Mouse (Mus musculus): Measurements from ENCODE around the gene Pon2. TPM values are rescaled to one million over a fixed set of nuclear protein-coding genes. Genes with fewer than 3 reads are reported as not detected.

The Pon2 gene
- polyA plus RNA-seq, 1 experiment from 2014 or later, result 30.6 TPM

DNA sequence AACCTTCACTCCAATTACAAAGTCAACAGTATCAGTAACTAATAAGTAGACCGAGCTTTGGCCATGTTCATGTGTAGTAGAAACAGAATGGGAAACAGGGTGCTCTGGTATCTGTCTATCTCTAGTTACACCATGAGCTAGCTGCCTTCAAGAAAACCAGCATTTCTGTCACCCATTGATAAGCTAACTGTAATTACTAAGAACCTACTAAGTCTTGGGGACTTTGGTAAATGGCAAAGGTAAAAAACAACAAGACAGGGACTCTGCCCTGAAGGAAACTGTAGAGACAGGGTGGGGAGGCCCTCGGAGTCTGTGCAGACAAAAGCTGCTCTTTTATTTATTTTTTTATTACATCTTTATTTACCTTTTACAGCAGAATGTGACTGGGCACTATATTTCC, 10.9 kb downstream of the Pon2 start:
- Histone ChIP-seq H3K27ac (no peak overlapping the region), H3K27me3 (no peaks in the 10 kb centered on the region), H3K36me3 (no peaks in the 10 kb centered on the region), H3K9me3 (no peaks in the 10 kb centered on the region), H3K4me3 (replicated peaks) (no peak overlapping the region), H3K4me2 (replicated peaks) (no peak overlapping the region), H3K9ac (replicated peaks) (no peak overlapping the region), H3K4me1 (replicated peaks) (peaks cover 6% of the 10 kb centered on the region)
- WGBS, result 88% methylated on average over 2 of the region's 2 CpGs
- ATAC-seq, result no peak

DNA sequence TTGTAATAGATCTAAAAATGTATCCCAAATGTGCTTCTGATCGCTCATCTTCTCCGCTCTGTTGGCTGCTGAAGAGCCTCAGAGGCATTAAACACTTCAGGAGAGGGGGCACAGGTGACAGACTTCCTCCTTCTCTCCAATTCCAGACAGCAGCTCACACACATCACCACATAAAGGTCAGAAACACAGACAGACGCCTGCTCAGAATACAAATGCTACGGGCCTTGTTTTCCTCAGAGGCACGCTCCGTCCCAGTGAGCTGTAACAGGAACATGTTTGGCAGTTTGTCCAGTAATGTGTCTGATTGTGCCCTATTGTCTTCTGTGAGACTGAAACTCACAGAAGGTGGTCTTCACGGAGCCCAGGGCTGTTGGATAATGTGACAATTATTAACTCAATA, 15.8 kb downstream of the Pon2 start:
- Histone ChIP-seq H3K4me1 (replicated peaks) (peaks cover 9% of the 10 kb centered on the region), H3K4me3 (replicated peaks) (no peak overlapping the region), H3K27me3 (no peaks in the 10 kb centered on the region), H3K27ac (0 out of 2 replicates have a peak overlapping the region, but pooled peaks have one; percentile 30), H3K4me2 (replicated peaks) (no peak overlapping the region), H3K36me3 (no peaks in the 10 kb centered on the region), H3K9me3 (no peaks in the 10 kb centered on the region), H3K9ac (replicated peaks) (no peak overlapping the region)
- WGBS, result 65% methylated on average over 7 of the region's 7 CpGs
- peak; percentile 56; the same call in 1 of the 2 replicates for ATAC-seq

DNA sequence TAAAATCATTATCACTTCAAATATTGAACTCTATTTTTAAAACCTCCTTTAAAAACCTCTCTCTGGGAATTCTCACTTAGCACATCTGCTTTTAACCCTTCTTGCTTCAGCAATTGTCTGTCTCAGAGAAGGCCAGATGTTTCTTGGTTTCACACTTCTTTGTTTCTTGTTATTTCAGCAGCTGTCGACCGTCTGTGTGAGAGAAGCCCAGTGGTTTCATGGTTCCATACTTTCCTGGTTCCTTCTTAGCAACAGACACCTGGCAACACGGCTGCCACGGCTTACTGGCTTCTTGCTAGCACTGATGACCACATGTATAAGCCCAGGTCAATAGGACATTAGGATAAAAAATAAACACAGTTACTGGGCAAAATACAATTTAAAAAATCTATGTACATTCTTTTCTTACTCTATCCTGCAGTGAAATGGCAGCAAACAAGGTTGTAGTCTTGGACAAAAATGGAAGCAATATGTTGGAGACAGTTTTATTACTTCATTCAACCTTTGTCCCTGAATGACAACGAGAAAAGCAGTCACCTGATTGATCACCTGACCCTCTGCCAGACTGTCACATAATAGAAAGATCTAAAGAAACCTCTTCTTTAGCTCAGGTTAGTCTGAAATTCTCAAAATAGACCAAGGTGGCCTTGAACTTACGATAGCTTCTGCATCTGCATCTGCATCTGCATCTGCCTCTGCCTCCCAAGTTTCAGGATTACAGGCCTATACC, 17.5 kb downstream of the Pon2 start:
- no peak overlapping the region for H3K9ac ChIP-seq (replicated peaks)
- no peak overlapping the region for H3K27ac ChIP-seq
- ATAC-seq, result no peak
- no peak overlapping the region for H3K4me2 ChIP-seq (replicated peaks)
- H3K27me3 ChIP-seq, result no peaks in the 10 kb centered on the region
- no peaks in the 10 kb centered on the region; the same call in 1 of the 2 replicates for H3K36me3 ChIP-seq
- H3K4me1 ChIP-seq (replicated peaks), result peaks cover 9% of the 10 kb centered on the region
- WGBS, result 69% methylated on average over 6 of the region's 6 CpGs
- no peaks in the 10 kb centered on the region for H3K9me3 ChIP-seq
- H3K4me3 ChIP-seq (replicated peaks), result no peak overlapping the region

DNA sequence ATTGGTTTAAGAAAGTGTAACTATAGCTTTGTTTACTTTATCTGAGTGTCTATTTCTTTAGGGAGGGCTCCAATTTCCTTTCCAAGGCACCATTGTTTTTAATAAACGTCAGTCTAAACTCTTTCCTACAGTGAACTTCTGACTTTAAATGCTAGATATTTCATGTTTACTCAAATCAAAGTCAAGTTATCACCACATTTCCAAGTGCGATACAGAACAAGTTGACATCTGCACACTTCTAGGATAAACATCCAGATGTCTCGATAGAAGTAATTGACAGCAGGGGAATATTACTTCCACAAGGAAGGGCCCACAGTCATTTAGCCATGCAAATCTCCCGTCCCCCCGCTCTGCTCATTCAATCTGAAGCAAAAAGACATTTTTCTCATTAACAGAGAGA, 20.3 kb downstream of the Pon2 start:
- Histone ChIP-seq H3K4me1 (replicated peaks) (peaks cover 8% of the 10 kb centered on the region), H3K27me3 (no peaks in the 10 kb centered on the region), H3K9ac (replicated peaks) (no peak overlapping the region), H3K4me2 (replicated peaks) (no peak overlapping the region), H3K9me3 (no peaks in the 10 kb centered on the region), H3K4me3 (replicated peaks) (no peak overlapping the region), H3K36me3 (peaks cover 2% of the 10 kb centered on the region; the same call in 1 of the 2 replicates), H3K27ac (no peak overlapping the region)
- 67% methylated on average over 5 of the region's 5 CpGs for WGBS
- ATAC-seq, result no peak

DNA sequence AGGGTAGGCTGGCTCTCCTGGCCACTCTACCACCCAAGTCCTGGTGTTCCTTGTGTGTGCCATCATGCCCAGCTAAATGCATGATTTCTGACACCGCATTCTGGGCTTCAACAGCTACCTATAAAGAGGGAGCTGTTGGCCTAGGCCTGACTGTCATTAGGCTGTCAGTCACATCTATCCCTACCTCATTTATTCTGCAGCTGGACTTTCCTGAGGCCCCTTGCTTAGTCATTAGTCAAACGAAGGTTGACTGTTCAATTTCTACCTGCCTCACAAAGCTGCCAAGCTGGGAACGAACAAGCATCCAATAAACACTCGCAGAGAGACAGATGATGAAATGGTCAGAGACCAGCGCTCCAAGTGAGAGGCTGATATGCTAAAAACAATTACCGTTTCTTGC, 28.6 kb downstream of the Pon2 start:
- H3K4me1 ChIP-seq (replicated peaks), result no peaks in the 10 kb centered on the region
- H3K9me3 ChIP-seq, result no peaks in the 10 kb centered on the region
- H3K27ac ChIP-seq, result no peak overlapping the region
- H3K36me3 ChIP-seq, result 0 out of 2 replicates have a peak, but pooled peaks cover 4% of the 10 kb centered on the region
- no peaks in the 10 kb centered on the region for H3K27me3 ChIP-seq
- no peak overlapping the region for H3K4me2 ChIP-seq (replicated peaks)
- no peak overlapping the region for H3K4me3 ChIP-seq (replicated peaks)
- ATAC-seq, result no peak
- H3K9ac ChIP-seq (replicated peaks), result no peak overlapping the region
- WGBS, result 78% methylated on average over 6 of the region's 6 CpGs

DNA sequence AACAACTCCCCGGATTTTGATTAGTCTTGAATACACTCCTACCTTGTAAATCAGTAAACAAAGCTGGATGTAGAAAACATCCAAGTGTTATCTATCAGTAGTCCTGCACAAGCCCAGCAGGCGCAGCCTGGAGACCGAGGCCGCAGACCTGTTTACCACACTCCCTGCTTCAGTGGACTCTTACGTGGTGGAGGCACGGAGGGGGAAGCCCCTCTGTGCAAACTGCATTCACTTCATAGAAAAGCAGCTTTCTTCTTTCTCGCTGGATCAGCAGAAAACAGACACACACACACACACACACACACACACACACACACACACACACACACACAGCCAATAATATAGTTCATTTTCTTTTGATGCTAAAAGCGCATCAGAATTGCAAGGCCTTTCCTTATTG, 33.5 kb downstream of the Pon2 start:
- ATAC-seq, result no peak
- Histone ChIP-seq H3K36me3 (no peaks in the 10 kb centered on the region), H3K4me2 (replicated peaks) (no peak overlapping the region), H3K9ac (replicated peaks) (no peak overlapping the region), H3K4me3 (replicated peaks) (no peak overlapping the region), H3K27ac (no peak overlapping the region), H3K4me1 (replicated peaks) (no peaks in the 10 kb centered on the region), H3K9me3 (no peaks in the 10 kb centered on the region), H3K27me3 (no peaks in the 10 kb centered on the region)
- 65% methylated on average over 8 of the region's 8 CpGs for WGBS

DNA sequence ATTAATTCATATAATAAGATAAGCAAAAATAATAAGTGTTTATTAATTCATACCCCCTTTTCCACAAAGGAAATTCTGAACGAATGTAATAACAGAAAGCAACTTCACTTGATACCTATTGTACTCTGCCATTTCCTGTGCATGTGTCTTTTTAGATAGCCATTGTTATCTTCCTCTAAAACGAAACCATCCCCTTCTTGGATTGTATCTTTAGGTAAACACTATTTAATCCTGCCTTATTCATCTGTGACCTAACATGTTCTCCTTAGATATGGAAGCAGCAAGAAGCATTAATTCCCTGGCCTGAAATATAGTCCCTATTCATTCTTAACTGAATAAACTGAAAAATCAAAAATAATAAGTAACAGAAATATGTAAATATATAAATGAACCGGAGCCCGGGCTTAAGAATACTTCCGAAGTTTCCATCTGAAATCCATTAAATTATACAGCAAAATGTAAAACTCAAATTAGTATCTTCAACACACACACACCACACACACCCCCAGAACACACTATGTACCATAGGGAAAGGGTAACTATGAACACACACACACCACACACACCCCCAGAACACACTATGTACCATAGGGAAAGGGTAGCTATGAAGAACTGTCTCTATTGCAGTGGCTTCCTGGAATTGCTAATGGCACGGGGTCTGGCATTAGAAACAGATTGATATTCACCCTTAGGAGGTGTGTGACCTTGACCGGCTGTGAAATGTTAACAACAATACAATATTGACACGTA, 34.8 kb downstream of the Pon2 start:
- whole genome bisulfite sequencing, result 78% methylated on average over 8 of the region's 8 CpGs
- Histone ChIP-seq H3K9ac (replicated peaks) (no peak overlapping the region), H3K4me1 (replicated peaks) (no peaks in the 10 kb centered on the region), H3K27ac (no peak overlapping the region), H3K4me2 (replicated peaks) (no peak overlapping the region), H3K27me3 (no peaks in the 10 kb centered on the region), H3K9me3 (no peaks in the 10 kb centered on the region), H3K36me3 (no peaks in the 10 kb centered on the region), H3K4me3 (replicated peaks) (no peak overlapping the region)
- ATAC-seq, result no peak

DNA sequence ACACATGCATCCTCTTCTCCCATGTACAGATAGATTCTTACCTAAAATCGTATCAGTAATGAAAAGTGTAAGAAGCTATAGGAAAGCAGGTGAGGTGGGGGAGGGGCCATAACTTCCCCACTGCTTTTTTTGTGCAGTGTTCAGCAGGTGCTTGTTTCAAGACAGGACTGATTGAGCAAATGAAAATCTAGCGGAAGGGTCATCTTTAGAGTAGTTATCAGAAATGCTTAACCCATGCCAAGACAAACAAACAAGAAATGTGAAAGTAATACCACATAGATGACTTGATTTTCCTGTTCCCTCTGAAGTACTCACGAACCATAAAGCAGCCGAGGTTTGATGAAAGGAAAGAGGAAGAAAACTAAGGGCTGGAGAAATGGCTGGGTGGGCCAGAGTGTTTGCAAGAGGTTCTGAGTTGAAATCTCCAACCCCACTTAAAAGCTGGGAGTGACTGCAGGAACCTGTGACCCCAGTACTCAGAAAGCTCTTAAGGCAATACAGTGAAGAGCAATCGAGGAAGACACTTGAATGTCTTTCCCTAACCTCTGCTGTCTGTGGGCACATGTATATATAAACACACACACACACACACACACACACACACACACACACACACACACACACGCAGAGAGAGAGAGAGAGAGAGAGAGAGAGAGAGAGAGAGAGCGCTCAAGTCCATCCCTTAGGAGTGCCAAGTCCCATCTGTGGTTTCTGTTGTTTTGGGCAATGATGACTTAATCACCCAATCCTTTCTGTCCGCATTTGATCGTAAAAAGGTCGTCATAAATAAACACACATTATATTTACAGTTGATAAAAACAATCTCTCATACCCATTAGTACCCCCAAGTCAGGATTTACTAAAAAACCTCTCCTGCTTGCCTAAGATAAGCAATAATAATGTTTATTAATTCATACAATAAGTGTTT, 35.7 kb downstream of the Pon2 start:
- H3K27me3 ChIP-seq, result no peaks in the 10 kb centered on the region
- no peak overlapping the region for H3K4me2 ChIP-seq (replicated peaks)
- no peak for ATAC-seq
- no peaks in the 10 kb centered on the region for H3K36me3 ChIP-seq
- H3K9ac ChIP-seq (replicated peaks), result no peak overlapping the region
- no peak overlapping the region for H3K4me3 ChIP-seq (replicated peaks)
- no peak overlapping the region for H3K27ac ChIP-seq
- H3K9me3 ChIP-seq, result no peaks in the 10 kb centered on the region
- H3K4me1 ChIP-seq (replicated peaks), result no peaks in the 10 kb centered on the region
- 85% methylated on average over 9 of the region's 10 CpGs for WGBS

DNA sequence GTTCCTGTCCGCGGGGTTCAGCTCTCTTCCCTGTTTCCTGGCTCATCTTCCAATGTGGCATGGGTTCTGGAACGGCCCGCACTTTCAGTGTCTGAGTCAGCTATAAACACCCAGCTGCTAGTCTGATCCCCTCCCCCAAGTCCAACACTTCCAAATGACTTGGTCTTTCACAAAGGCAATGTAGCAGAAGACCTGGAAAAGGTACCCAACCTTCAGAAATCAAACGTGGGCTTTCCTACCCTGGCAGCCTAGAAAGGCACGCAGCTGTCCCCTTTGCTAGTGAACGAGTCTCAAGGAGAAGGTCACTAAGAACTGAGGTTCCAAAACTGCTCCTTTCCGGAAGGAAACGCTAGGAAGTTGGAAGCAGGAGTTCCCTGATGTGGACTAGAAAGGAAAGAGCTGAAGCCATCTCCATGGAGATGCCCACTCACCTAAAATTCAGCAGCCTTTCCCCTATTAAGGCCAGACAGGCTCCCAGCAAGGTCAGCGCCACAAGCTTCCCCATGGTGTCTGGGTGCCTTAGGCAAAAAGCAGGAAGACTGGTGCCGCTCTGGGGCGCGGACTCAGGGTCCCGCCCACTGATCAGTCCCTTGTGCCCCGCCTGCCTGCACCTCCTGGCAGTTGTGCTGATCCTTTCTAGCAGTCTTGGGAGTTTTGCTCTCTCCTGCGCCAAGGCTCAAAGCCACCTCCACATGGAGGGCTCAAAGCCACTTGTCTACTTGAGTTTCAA, 42.4 kb downstream of the Pon2 start, which contains the start of gene Pon3:
Pon3 (minus strand) TSS at position 565 of the 730 bp plus-strand sequence.
- Histone ChIP-seq H3K9ac (replicated peaks) (no peak within 1 kb of the TSS), H3K9me3 (no peaks in the 10 kb centered on the region), H3K27ac (no peak within 1 kb of the TSS), H3K4me3 (replicated peaks) (peak within 1 kb of the TSS; percentile 25; the same call in 1 of the 2 replicates), H3K36me3 (no peaks in the 10 kb centered on the region), H3K4me1 (replicated peaks) (peaks cover 9% of the 10 kb centered on the region), H3K27me3 (no peaks in the 10 kb centered on the region), H3K4me2 (replicated peaks) (peak within 1 kb of the TSS; percentile 47)
- no peak for ATAC-seq
- WGBS, result 14% methylated on average over 16 of the region's 16 CpGs

DNA sequence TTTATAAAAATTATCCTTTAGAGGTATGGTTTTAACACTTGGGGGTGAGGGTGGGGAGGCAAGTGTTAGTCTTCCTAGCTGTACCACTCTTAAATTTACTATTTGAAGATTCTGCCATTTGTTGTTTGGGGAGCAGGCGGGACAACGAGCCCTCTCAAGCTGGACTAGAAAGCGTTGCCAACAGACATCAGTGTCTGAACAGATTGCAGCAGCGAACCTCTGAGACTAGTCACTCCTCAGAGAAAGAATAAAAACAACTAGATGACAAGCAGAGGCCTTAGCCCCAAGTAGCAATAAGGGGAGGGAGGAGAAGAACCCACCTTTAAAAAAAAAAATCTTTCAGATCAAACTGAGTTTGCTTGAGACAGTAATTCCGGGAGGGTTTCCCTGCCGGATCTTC, 43.0 kb downstream of the Pon2 start:
- Histone ChIP-seq H3K4me2 (replicated peaks) (no peak overlapping the region), H3K9ac (replicated peaks) (no peak overlapping the region), H3K27ac (no peak overlapping the region), H3K9me3 (no peaks in the 10 kb centered on the region), H3K4me1 (replicated peaks) (peaks cover 9% of the 10 kb centered on the region), H3K27me3 (no peaks in the 10 kb centered on the region), H3K4me3 (replicated peaks) (no peak overlapping the region), H3K36me3 (no peaks in the 10 kb centered on the region)
- WGBS, result 78% methylated on average over 6 of the region's 6 CpGs
- no peak for ATAC-seq

DNA sequence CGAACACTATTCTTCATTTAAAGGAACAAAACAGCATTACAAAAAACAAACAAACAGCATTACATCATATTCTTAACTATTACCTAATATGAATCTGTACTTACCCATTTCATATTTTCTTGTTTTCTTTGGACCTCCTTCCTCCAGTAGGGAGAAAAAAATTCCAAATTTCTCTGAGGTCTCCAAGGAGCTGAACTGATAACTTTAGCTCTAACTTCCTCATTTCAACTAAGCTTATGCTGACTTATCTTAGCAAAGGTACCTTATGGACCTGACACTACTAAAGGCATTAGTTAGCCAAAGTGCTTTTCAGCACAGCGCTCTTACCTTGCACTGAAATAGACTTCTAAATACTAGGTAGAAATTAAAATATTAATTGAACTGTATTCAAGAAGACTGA, 43.4 kb downstream of the Pon2 start:
- no peak for ATAC-seq

More for the DNA sequence above, 43.4 kb downstream of the Pon2 start:
- no peaks in the 10 kb centered on the region for H3K27me3 ChIP-seq
- no peak overlapping the region for H3K9ac ChIP-seq (replicated peaks)
- no peak overlapping the region for H3K4me2 ChIP-seq (replicated peaks)
- H3K4me3 ChIP-seq (replicated peaks), result no peak overlapping the region
- H3K9me3 ChIP-seq, result no peaks in the 10 kb centered on the region
- H3K27ac ChIP-seq, result no peak overlapping the region
- WGBS, result 97% methylated on average over 2 of the region's 2 CpGs
- no peaks in the 10 kb centered on the region for H3K36me3 ChIP-seq
- peaks cover 9% of the 10 kb centered on the region for H3K4me1 ChIP-seq (replicated peaks)
